Mouse (Mus musculus) urinary bladder, adult 2 months (tissue): ENCODE data around the gene Gck. TPM values are rescaled to one million over a fixed set of nuclear protein-coding genes. Genes with fewer than 3 reads are reported as not detected.

Experiments
- DNase-seq: peaks from one replicate; pipeline ENCODE4 v3.0.0; 2022; ENCODE audit warnings: low spot score
- polyA plus RNA-seq: library from polyadenylated mRNA; depleted of rRNA; stranded (reverse); fragments of >200 nt; gene quantifications from 2 replicates; pipeline ENCODE4 v1.2.3, GENCODE M21; 2012

Gene Gck
- polyA plus RNA-seq, 1 experiment = 0.08 TPM

DNA sequence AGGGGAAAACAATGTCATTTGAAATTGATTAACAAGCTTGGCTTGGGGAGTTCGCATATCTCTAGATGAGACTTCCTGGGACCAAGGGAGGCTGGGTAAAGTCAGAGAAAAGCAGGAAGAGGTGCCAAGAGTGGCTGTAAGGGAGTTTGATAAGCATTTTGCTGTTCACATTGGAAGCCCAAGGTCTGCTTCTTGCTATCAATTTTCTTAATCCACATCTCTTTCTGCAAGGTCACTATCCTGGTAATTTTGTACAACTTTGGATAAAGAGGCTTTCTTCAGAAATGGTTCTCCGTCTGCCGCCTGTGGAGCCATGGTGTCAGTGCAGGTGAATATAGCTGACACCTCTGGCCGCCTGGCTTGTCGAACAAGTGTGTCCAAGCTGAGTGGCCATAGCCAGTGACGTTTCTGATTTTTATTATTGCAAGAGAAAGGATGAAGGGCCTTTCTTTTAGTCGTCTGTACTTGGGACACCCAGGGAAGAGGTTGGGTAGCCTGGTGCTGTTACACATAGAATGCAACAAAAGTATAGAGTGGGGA lies 5.2 kb upstream of the Gck start:
- DNase-seq = no peak

DNA sequence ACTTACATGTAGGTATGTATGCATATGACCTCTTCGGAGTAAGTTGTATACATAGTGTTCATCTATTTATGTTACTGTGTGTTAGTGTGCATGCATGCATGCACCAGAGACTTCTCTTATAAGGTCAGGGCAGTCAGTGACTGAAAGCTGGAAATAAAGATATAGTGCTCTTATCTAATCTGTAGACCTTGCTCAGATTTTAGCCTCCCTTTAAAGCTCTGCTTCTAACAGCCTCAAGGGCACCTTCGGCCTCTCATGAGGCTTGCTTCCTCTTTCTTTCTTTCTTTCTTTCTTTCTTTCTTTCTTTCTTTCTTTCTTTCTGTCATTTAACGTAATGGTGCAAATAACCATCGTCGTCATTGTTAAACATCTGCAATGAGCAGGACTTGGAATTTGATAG lies 4.6 kb upstream of the Gck start:
- DNase-seq = no peak

DNA sequence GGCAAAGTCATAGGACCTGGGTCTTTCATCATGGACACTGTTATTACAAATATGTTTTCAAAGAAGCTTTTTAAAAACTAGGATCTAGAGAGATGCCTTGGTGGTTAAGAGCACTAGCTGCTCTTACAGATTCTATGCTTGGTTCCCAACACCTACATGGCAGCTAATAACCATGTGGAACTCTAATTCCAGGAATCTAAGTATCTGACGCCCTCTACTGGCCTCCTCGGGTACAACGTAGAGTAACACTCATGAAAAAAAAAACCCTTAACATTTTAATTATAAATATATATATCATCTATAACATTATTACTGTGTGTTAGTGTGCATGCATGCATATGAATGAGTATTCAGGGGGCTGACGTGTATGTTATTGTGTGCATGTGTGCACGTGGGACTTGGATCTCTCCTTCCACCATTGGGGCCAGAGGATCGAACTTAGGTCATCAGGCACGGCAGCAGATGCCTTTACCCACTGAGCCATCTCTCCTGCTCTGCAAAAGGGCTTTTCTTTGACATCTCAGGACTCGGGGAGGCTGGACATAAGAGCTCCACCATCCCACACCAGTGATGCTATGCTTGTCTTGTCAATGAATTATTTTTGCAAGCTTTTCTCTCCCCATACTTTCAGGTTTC lies 3.4 kb upstream of the Gck start:
- DNase-seq = no peak

DNA sequence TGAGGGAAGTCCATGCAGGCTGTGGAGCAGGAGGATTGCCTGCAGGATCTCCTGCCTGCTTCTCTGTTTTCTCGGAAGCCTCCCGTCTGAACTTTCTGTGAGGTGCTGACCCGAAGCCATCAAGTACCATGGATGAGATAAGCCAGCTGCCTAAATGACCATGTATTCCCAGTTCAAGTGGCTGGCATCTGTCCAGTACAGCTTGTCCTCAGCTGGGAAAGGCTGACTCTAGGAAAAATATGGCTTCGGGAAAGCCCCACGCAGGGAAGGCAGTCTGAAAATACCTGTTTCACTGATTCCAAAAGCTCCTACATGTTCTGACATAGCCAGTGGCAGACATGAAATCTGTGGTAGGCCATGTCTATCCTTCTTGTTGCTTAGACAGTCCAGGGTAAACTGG lies 2.6 kb upstream of the Gck start:
- DNase-seq = peak; percentile 16

DNA sequence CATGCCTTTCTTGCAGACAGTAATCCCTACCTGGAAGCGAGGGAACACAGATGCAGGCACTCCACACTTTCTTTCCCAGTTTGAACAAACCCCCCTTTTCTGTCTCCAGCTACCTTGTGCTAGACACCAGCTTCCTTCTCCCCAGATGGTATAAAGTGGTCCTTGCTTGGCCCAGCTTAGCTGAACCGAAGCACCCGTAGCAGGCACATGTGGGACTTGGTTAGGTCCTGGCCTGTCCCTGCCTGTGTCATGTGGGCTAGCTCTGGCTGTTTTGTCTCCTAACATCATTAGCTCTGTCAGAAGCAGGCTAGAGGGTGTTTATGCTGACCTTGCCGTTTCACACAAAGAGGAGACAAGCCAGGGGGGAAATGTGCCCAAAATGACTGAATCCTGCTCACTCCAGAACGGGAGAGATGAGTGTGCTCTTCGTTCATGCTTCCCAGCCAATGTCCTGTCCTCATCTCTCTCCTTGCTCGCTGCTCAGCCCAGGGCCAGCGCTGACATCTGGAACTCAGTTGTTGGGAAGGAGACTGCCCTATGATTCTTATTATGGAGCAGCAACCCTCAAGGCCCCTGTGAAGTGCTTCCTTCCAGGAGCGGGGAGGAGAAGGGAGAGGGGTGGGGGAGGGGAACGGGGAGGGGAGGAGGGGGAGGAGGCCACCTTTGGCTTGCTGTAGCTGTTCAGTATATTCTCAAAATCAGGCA lies 1.2 kb downstream of the Gck start:
- DNase-seq = peak; percentile 15

DNA sequence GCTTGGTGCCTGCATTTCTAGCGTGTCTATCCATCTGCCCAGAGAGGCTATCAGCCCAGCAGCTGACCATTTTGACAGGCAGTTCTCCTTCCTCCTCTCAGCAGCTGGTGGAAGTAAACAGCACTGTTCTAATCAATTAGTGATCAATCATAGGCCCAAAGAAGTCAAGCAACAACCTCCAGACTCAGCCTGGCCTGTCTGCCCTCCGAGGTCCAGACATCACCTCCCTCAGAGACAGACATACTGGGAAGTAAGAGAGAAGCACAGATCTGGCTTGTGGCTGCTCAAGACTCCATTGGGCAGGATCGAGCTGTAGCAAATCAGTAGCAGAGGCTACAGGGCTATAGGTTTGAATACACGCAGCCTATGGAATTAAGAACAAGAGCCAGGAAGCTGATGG lies 2.1 kb downstream of the Gck start:
- peak; percentile 11 for DNase-seq

DNA sequence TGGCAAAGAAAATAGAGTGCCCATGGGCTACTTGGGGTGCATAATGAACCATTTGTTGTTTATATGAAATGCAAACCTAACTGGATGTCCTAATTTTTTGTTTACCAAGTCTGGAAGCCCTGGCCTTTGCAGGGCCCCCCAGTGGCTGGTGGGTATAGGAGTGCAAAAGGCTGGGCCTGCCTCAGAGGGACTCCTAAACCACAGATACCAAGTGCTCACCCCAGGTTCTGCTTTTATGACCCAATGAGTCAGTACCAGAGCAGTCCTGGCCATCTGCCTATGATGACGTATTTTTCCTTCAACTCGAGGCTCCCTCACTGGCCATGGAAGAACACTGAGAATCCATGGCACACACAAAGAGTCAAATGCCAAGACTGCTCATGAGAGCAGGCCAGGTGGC lies 4.8 kb downstream of the Gck start:
- DNase-seq = peak; percentile 19

DNA sequence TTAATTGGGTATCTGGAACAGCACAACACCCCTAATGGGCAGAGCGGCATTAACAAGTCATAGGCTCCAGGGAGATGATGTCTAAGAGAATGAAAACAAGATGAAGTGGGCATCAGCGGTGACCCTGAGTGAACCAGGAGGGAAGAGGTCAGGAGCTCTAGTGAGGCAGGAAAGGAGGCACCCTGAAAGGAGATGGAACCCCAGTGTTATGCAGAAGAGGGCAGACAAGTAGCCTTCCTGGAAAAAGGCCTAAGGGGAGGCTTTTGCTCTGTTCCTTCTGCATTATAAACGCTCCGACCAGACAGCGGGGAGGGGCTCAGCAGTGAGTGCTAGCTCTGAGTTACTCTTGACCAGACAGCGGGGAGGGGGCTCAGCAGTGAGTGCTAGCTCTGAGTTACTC lies 6.9 kb downstream of the Gck start:
- DNase-seq = no peak

DNA sequence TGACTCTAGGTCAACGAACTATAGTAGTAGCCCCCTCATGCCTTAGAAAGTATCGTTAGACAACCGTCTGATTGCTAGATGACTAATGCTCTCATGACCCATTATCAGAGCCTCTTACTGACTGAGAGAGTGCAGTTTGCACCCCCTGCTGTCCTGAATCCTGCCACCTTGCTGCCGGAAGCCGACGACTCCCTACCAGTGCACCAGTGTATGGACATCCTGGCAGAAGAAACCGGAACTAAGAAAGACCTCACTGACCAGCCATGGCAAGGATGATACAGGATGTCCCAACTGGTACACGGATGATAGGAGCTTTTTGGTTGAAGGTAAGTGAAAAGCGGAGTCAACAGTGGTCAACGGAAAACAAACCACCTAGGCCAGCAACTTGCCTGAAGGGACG lies 15.3 kb downstream of the Gck start:
- DNase-seq = peak; percentile 10

DNA sequence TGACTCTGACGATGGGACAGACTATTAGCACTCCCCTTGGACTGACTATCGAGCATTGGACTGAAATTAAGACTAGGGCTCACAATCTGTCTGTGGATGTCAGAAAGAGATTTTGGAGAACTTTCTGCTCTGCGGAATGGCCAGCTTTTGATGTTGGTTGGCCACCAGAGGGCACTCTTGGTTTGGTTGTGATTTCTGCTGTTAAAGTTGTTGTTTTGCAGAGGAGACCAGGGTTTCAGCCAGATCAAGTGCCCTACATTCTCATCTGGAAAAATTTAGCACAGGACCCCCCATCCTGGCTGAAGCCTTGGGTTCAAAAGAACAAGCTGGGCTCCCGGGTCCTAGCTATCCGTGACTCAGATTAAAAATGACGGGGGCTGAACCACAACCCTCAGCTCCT lies 17.9 kb downstream of the Gck start:
- peak; percentile 5 for DNase-seq

DNA sequence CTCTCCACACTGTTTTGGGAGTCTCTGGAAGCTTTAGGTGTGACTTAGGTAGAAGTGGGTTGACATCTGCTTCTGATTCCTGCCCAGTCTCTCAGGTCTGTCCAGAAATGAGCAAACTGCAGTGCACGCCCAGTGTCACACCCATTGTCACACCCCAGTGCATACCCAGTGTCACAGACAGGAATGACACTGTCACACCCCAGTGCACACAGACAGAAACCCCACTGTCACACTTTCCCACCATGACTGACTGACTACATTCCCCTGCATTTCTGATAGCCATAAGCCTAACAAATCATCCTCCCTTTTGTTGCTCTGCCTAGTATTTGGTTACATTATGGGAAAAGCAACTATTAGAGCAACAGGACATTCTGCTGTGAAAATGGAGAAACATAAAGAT lies 19.3 kb downstream of the Gck start:
- no peak for DNase-seq

DNA sequence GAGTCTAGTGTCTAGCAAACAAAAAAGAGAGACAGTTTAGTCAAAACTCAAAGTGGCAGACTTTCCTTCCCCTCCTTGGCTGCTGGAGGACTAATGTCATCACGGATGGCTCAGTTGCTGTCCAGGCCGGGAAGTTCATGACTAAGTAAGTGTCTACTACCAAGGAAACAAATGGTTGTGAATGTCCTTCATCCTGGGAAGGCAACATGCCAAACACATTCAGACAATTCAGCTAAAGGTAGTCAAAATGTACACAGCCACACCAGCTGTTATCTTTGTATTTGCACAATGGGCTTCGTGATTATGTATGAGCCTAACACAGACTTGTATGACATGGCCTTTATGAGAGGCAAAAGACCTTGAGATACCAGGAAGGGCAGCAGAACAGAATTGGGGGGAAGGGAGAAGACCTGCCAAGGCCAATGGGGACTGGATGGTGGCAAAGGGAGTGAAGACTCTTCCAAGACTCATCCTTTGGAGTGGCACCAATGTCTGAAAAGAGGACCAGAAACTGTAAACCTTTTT lies 23.1 kb downstream of the Gck start:
- DNase-seq = no peak

DNA sequence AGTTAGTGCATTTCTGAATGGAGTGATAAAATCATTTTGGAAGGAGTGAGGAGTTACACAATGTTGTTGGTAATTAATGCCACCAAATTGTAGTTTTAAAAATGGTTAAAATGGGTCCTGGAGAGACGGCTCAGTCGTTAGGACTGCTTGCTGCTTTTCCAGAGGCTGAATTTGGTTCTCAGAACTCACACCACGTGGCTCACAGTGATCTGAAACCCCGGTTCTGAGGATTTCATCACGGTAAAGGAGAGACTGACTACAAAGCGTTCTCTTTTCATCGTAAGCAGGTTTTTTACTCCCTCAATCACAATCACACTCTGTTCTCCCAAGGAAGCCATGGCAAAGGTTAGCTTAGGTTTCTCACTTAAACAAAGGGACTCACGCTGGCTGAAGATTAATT lies 25.2 kb downstream of the Gck start:
- DNase-seq = no peak

DNA sequence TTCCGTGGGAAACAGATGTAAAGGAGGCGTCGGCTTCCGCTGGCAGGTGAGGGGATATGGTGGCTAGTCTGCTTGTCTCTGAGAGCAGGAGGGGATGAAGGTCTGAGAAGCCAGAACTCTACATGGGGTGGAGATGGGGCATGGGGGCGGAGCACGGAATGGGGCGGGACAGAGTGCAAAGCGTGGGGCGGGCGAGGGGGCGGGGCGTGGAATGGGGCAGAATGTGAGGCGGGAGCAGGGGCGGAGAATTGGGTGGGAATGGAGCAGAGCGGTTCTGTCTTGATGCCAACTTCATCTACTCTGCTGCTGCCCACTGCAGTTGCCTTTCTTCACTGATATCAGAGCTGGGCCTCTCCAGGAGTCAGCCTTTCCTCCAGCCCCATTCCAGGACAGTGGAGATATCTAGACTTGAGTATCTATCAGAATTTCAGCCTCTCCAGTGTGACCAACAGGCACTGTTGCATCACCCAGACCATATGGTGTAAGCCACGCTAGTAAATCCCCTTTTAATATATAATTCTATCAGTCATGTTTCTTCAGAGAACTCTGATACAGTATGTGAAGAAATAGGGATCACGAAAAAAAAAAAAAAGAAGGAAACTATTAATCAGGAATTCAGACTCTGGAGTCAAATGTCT lies 29.4 kb downstream of the Gck start:
- DNase-seq = no peak

DNA sequence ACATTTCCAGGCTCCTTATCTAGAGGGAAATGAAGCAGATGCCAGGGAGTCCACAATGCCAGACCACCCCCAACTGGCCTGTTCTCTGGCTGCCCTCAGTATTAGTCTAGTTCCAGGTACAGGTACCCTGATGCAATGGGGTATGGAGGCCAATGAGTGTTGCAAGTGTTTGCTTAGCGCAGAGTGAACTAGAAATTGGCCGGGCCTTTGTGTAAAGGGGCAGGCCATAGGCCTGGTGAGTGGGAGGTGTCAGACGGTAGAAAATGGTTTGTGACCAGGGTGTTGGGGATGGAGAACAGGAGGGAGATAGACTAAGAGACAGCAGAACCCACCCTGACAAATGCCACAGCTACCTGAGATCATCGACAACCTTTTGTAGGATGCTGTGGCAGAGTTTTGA lies 30.3 kb downstream of the Gck start:
- no peak for DNase-seq

DNA sequence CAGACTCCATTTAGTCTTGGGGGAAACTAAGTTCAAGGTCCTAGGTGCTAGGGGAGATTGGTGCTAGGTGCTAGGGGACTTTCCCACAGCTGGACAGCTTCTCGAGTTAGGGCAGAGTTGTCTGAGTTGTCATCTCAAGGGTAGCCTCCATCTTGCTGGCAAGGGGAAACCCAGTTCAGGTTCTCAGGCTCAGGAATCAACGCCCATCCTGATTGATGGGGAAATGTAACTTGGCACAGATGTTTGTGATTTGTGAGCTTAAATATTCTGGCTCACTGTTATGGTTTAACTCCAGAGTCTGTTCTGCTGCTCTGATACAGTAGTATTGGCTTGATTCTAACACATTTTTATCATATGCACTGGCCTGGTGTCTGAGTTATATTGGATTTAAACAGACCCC lies 31.8 kb downstream of the Gck start:
- peak; percentile 2 for DNase-seq

DNA sequence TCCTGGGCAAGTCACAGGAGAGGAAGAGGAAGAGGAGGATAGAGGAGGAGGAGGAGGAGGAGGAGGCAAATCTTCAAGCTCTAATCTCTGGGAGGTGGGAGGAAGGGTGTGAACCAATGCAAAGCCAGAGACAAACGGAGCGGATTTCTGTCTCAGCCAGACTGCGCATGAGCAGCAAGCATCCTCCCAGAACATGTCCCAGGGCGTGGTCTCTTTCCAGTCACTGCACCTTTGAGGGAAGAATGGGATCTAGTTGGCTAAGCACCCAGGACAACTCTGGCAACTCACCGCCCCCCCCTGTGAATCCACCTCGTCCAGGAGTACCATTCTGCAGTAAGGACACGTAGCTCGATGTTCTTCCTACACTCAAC lies 33.7 kb downstream of the Gck start:
- DNase-seq = peak; percentile 8

DNA sequence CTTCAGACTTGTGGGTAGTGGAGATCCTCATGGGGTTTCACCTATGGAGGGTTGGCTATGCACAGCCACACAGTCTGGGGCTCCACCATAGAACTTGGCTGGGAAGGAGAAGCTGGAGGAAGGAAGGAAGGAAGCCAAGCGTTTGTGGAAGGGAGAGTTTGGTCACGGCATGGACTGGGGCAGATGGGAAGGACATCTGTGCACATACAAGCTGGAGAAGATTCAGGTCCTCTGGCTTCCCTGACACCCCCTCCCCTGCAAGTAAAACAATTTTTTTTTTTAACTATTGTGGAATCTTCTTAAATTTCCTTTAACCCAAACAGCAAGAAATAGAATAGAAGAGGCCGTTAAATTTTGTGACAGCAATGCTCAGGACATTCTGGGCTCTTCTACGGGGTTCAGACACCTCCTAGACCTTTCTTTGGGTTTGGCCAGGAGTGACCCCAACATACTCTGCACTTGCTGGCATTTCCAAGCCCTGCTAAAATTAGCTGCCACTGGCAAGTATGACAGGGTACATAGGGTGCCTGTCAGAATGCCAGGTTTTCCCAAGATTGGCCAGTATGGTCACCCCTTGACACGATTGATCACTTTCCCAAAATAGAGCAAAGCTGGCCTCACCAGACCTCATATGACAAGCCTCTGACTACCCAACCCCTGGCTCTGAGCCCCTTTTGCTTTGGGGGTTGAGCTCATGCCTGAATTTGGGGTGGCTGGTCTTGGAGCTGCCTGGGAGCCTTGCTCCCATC lies 34.3 kb downstream of the Gck start:
- DNase-seq = peak; percentile 16

DNA sequence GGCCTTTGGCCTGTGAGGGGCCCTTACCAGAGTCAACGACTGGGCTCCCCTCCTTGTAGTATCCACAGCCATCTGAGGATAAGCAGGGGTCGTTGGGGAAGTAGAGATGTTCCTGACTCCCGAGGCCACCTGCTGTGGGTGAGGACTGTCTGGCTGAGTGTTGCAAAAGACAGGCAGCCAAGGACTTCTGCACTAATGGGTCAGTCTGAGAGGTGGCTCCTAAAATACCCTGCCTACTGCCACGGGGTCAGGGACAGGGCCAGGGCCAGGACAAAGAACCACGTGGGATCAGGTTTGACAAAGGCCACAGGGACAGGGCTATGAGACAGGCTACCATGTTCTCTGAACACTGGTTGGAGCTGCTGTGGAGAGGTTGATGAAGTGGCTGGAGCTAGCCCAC lies 34.9 kb downstream of the Gck start:
- DNase-seq = peak; percentile 19

DNA sequence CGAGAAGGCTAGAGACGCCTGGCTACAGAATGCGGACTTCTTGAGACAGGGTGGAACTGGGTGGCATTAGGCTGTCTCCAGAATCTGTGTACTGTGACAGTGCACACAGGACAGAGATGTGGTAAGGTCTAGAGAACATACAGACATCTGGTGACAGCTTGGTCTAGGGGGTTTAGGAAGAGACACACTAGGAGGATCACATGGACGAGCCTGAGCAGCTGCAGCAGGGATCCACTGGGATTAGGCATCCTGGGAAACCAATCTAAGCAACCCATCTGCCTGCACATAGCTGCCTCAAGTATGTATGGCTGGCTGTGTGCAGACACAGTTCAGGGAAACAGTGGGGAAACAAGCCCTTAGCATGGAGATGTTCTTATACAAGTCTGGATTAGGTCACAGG lies 35.9 kb downstream of the Gck start:
- DNase-seq = no peak

DNA sequence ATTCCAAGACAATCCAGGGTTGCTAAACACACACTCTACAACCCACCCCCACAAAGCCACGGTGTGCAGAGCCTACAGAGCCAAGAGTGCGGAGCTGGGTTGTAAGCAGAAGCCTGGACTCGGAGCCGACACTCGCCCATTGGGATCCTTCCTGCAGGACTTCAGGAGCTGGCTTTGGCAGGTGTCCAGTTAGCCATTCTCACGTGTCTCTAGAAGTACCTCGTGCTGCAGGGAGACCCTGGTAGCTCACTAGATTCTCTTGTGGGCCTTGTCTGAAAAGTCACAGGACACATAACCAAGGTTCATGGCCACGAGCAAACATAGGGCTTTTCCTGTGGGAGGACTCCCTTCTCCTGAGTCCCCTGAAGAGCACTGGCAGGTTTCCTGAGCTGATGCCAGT lies 36.6 kb downstream of the Gck start:
- DNase-seq = no peak

DNA sequence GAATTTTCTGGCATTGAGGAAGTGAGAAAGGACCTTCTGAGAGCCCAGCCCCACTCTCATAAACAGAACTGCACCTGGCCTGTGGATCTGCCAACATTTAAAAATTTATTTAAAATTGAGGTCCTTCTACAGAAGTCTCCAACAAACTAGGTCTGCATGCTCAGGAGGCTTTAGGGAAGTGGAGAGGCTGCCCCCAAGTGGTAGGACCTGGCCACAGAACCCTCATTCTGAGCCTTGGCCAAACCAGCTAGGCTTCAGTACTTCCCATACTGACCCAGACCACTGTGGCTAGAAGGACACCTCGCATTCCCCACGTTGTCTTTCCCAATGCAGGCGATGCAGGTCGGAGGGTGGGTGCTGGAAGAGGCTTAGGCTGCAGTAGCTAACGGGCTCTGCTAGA lies 37.2 kb downstream of the Gck start:
- peak; percentile 31 for DNase-seq
